Mouse (Mus musculus) urinary bladder, postnatal 36 days (tissue): ENCODE measurements around the gene Ift74.
"Not testable (repeated sequence)": the region's sequence is repeated elsewhere in the genome, so short reads cannot be mapped to it uniquely, and the experiment has no call there.

Experiments
- DNase-seq, 2 experiments: peaks; one replicate each; pipeline ENCODE4 v3.0.0; 2022; ENCODE audit warnings: low spot score in 2 of 2, mixed read lengths in 1 of 2

The Ift74 gene

DNA sequence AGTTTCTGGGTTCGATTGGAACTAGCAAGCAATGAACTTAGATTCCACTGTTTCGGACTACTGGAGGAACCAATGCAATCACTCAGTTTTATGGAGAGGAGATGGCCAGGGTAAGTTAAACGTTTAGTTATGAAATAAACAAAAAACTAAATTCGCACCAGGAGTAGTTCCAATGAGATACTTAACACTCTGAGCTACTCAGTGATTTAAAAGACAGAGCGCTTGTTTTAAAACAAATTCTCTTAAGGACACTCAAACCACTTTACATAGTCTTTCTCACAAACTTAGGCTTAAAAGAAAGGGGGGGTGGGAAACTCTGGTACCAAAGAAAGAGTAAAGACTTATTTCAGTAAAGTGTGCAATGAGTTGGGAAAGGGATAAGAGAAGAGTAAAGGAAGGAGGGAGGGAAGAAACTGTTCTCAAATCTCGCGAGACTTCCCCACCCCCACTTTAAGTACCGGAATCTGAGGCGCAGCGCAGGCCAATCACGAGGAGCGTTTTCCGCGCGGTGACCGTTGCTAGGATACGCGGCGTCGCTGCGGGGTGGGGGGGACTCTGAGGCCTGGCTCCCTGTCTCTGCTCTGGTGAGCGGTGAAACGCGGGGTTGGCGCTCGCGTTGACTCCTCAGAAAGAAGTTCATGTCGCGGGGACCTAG, at the start of gene Ift74:
Gene Ift74 (plus strand): TSS at position 520 of the 655 bp plus-strand sequence.
- peak; percentile 87 to 92 for DNase-seq

GRCm38 (mm10) chr4:94572677-94573076, 41.6 kb upstream of the Ift74 start:
- DNase-seq: no peak

DNA sequence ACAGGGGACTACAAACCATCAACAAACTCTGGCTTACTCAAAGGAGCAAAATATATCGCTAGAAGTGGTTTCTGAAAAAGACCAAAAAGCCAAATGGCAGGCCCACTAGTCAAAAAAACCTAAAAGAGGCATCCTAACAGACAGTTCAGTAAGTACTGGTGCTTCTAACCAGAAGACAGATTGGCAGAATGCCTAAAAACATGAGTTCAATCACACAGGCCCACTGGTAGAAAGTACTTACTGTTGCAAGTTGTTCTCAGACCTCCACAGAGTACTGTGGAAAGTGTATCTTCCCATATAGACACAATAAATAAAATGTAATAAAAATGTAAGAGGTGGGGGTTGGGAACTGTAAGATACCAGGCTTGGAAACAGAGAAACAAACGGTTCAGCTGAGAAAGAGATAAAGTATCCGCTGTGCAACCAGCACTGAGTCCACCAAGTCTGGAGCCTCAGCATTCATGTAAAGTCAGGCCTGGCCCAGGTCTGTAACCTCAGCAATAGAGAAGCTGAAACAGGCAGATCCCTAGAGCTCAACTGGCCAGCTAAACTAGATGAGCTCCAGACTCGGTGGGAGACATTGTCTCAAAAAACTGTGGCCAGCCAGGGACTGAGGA, 22.4 kb upstream of the Ift74 start:
- no peak for DNase-seq

DNA sequence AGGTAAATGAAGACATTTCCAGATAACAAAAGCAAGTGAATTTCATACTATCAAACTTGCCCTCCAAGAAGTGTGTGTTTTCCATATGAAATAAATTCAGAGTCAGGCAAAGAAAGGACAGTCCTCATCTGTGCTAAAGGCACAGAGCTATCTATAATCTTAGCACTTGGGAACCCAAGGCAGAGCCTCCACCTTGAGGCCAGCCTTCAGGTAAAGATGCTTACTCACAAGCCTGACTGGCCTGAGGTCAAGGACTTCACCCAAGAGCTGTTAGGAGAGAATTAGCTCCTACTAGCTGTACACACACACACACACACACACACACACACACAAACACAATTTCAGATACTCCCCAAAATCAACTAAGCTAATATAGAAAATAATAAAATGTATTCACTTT, 21.6 kb upstream of the Ift74 start:
- no peak for DNase-seq

DNA sequence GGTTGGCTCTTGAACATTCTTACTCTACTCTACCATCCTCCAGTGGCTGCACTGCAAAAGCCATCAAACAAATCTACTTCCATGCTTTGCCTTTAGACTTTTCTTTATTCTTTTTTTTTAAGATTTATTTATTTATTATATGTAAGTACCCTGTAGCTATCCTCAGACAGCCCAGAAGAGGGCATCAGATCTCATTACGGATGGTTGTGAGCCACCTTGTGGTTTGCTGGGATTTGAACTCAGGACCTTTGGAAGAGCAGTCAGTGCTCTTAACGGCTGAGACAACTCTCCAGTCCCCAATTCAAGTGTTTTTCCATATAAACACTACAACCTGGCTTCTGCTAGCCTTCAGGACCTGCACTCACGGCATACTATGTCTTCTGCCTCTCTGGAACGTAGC, 12.9 kb upstream of the Ift74 start:
- DNase-seq: no peak

GRCm38 (mm10) chr4:94602496-94603030, 11.7 kb upstream of the Ift74 start:
- peak; percentile 27 to 35 for DNase-seq

- peak; percentile 88 to 89 for DNase-seq
Observed at GRCm38 (mm10) chr4:94603031-94603629, 11.2 kb upstream of the Ift74 start, which contains the start of gene Plaa. Gene Plaa (minus strand): TSS chr4:94603244.

- no peak for DNase-seq
Observed at GRCm38 (mm10) chr4:94604452-94605019, 9.8 kb upstream of the Ift74 start.

GRCm38 (mm10) chr4:94605591-94605990, 8.7 kb upstream of the Ift74 start:
- no peak for DNase-seq

- no peak for DNase-seq
Observed at GRCm38 (mm10) chr4:94610339-94610738, 4.0 kb upstream of the Ift74 start.

- DNase-seq: no peak
Observed at GRCm38 (mm10) chr4:94614627-94615006, 326 bp downstream of the Ift74 start.

GRCm38 (mm10) chr4:94620077-94620476, 5.8 kb downstream of the Ift74 start:
- no peak for DNase-seq

- no peak for DNase-seq
Observed at GRCm38 (mm10) chr4:94643141-94643540, 28.9 kb downstream of the Ift74 start.

GRCm38 (mm10) chr4:94649920-94650319, 35.6 kb downstream of the Ift74 start, which contains the start of gene Lrrc19:
Gene Lrrc19 (minus strand): TSS chr4:94650144.
- DNase-seq: no peak

- not testable (repeated sequence) for DNase-seq
Observed at GRCm38 (mm10) chr4:94650426-94651175, 36.3 kb downstream of the Ift74 start.

GRCm38 (mm10) chr4:94669718-94670117, 55.4 kb downstream of the Ift74 start:
- DNase-seq: peak in 1 of 2 experiments; percentile 2

GRCm38 (mm10) chr4:94680662-94681061, 66.4 kb downstream of the Ift74 start:
- DNase-seq: no peak

DNA sequence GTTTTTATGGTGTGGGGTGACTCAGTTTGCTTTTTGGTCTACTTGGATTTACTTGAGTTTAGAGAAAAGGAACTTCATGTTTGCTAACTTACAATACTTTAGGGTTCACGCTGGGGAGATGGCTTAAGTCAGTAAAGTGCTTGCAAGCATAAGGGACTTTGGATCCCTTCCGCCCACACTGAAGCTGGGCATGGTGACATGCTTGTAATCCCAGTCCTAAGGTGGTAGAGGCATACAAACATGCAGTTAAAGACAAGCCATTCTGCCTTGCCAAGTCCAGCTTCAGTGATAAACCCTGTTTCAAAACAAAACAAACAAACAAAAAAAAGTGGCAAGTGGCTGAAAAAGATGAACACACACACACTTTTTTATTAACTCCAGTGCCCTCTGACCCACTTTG, 66.9 kb downstream of the Ift74 start:
- DNase-seq: no peak

DNA sequence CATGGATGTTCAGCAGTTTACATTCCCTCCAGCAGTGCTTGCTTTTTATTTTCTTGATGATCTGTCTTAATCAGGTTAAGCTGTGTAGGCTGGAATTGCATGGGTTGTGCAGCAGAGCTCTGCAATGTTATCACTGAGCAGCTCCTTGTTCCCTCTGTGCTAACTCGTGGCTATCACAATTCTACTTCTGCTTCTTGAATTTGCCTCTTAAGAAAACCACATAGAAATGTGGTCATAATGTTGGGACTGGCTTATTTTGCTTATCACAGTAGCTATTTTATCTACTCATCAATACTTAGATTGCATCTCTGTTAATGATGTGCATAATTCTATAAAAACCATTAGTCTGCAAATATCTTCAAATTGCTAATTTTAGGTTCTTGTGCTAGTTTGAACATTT, 67.7 kb downstream of the Ift74 start:
- no peak for DNase-seq

GRCm38 (mm10) chr4:94683305-94683704, 69.0 kb downstream of the Ift74 start:
- no peak for DNase-seq

- not testable (repeated sequence) for DNase-seq
Observed at GRCm38 (mm10) chr4:94689804-94690203, 75.5 kb downstream of the Ift74 start.

- DNase-seq: no peak
Observed at GRCm38 (mm10) chr4:94691078-94691477, 76.8 kb downstream of the Ift74 start.
